Mouse (Mus musculus): ENCODE measurements at regions not wholly inside any gene's neighbourhood (a gene's known extent, or its start where the extent isn't known, plus 50 kb on each side); places are given as distances from the start of the nearest gene placed in this dataset.

DNA sequence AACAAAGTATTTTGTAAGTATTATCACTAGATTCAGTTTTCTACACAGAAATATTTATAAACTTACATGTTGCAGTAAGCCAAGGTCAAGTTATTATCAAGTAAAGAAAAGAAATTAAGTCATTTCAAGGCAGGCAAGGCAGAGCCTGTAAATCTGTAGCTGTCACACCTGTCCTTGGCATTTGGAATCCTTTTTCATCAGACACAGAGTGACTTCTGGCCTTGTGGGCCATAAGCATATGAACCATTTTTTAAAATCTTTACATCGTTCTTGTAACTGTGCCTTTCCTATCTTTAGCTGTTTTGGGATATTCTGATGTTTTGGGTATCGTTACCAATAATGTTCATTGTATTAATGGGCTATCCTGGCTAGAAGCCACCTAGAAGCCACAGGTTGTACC, 76.7 kb upstream of the Frmd4a start:
- no peak for DNase-seq (ENCODE audit: low read depth, low spot score)

DNA sequence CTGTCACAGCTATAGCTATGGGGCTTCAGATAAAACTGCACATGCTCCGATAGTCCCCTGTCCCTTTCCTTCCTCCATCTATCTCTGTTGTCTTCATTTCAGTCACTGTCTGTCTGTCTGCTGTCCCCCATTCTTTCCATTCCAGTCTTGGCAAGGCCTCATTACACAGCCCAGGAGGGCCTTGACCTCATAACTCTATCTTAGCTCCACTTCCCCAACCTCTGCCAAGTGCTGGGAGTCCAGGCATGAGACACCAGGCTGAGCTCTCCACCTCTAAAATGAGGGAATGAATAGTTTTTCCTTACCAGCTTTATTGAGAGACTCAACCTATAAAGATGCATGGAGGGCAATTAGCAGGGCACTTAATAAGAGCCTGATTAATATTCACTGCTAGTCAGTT, 76.0 kb upstream of the Frmd4a start:
- no peak for DNase-seq (ENCODE audit: low read depth, low spot score)

DNA sequence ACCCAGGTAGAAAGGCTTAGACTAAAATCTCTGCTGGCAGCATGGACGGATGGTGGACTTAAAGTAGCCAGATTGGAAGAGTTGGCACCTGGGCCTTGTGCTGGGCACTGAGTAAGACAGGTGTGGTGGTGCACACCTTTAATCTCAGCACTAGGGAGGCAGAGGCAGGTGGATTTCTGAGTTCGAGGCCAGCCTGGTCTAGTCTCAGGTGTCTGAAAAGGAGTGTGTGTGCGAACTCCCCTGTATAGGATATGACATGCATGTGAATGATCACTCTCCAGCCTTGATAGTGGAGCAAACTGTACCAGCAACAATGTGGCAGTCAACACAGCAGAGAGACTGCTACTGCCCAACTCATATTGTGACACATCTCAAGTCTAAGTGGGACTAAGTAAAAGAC, 70.1 kb upstream of the Frmd4a start:
- DNase-seq (ENCODE audit: low read depth, low spot score) = no peak

DNA sequence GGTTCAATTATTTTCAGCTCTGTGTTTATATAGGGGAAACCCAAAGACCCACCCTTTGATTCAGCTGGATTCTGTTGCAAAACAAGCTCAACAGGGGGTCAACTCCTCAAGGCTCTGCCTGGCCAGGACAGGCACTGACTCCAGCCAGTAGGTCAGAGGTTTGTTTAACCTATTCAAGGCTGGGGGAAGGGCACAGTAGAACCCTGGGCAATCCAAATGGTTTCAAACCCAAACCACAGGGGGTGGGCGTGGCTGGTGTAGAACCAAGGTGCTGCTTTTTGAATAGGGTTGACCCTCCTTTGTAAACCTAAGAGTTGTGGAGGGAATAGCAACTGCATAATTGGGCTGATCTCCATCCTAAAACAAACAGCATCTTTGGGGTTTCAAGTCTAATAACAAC, 69.2 kb upstream of the Frmd4a start:
- no peak for DNase-seq (ENCODE audit: low read depth, low spot score)

DNA sequence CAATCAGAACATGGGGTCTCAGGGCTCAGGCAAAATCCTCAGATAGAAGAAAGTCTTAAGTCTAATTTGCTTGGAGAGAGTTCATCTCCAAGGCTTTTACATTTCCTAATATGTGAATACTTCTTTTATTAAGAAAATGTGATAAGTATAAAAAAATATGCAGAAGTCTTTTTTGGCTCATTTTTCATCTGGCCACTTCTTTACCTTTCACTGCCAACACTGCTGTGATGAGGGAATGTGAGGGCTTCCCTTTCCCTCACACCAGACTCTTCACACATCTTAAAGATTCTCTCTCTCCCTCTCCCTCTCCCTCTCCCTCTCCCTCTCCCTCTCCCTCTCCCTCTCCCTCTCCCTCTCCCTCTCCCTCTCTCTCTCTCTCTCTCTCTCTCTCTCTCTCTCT, 60.0 kb upstream of the Frmd4a start:
- DNase-seq (ENCODE audit: low read depth, low spot score) = no peak

DNA sequence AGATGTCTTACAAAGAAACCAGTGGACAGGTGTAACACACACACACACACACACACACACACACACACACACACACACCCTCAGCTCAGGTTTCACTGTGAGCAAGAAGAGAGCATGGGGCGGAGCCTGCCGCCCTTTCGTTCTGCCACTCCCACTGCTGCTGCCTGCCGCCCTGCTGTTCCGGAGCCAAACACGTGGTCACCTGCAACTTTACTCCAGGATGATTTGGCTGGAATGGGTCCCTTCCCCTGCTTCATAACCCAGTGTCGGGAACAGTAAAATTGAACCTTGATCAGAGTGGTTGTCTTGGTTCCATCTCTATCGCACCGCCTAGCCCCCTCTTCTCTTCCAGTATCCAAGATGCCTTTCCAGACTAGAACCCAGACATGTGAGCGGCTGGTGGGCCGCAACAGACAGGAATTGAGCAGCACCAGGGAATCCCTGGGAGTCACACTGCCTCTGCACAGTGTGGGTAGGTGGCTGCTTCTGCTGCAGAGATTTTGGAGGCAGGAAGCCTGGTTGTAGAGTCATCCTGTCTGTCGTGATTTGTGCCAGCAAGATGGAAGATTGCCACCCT, 59.4 kb upstream of the Frmd4a start:
- no peak for DNase-seq (ENCODE audit: low read depth, low spot score)

DNA sequence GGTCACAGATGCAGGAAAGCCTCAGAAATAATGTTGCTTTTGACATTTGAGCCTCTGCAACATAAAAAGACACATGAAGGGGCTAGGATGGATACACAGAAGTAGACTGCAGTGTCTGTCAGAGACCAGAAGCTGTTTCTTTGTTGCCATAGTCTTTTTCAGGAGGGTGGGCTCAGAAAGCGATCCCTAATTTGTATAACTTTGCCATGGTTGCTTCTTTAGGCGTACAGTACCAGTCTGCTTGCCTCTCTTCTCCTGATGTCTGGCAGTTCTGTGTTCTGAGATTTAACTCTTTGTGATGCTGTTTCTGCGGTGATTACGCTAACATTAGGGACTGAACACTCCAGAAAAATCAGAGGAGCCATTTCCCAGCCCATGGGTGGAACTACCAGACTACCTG, 58.8 kb upstream of the Frmd4a start:
- DNase-seq (ENCODE audit: low read depth, low spot score) = no peak

DNA sequence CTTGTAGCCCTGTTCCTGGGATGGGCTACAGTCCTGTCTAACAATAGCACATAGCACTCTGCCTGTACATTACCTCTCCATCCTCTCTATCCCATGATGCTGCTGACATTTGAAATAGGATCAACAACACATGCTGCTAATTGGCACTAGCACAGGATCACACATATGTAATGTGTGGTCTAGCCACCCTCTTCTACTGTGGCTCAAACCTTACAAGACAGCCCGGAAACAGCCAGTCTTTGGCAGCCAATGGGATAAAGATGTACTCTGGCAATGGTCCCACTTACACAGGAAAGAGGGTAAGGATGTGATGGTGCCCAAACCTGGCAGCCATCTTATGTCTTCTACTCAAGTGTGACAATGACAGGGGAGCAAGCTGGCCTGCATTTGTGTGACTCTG, 58.3 kb upstream of the Frmd4a start:
- no peak for DNase-seq (ENCODE audit: low read depth, low spot score)

DNA sequence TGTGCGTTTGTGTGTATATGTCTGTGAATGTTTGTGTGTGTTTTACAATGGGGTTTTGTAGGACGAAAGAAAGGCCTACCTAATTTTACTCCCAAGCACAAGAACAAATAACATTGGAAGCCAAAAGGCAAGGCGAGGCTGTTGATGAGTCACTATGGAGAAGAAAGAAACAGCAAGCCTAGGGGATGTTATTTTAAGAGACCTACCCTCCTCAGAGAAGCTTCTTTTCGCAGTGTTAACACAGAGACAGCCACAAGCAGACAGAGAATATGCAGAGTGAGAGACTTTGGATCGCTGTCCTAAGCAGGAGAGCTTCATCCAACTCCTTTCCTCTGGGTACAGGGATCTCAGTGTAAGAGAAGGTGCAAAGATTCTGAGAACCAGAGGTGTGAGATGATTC, 57.3 kb upstream of the Frmd4a start:
- DNase-seq (ENCODE audit: low read depth, low spot score) = no peak

DNA sequence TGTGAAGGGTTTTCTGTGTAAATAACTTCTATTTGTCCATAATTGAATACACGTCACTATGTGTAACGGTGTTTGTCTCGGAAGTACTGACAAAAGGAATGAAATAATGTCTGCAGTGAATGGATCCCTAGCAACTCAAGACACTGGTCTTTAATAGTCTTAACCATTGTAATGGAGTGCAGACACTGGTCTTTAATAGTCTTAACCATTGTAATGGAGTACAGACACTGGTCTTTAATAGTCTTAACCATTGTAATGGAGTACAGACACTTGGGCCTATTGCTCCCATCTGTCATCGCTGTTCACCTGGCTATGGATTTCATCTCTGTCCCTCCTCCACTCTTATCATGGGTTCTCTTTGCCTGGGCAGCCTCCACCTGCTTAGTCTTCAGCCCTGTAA, 53.2 kb upstream of the Frmd4a start:
- DNase-seq (ENCODE audit: low read depth, low spot score) = peak; percentile 57

Data from retina, adult 2 months (tissue).